Mouse (Mus musculus) B cell, adult 2 months (primary cell): Measurements from ENCODE around the gene Aqp9.

Source experiments
- DNase-seq, 2 experiments: peaks; one replicate each; pipeline ENCODE4 v3.0.0; 2022

Aqp9 gene

GRCm38 (mm10) chr9:71063551-71063950 is 104.9 kb downstream of the Aqp9 start:
- DNase-seq: no peak

GRCm38 (mm10) chr9:71062976-71063375 is 105.5 kb downstream of the Aqp9 start:
- no peak for DNase-seq

- no peak for DNase-seq
Measured at GRCm38 (mm10) chr9:71062301-71062700, 106.2 kb downstream of the Aqp9 start.
